Mouse (Mus musculus) cerebellum, adult 2 months (tissue): ENCODE data around the gene Htt.

ENCODE experiments used
- CTCF ChIP-seq: fragments of 200-500 bp; IDR thresholded peaks from 2 replicates; pipeline ENCODE4 v1.5.1; 2011; ENCODE audit warnings: low read depth, mild to moderate bottlenecking, control low read depth, low read length, moderate library complexity, borderline replicate concordance; ENCODE audit not compliant: insufficient read depth
- POLR2A ChIP-seq: fragments of 200-500 bp; IDR thresholded peaks from 2 replicates; pipeline ENCODE4 v1.6.1; 2011; ENCODE audit warnings: low read length, control low read depth, borderline replicate concordance; ENCODE audit not compliant: insufficient read depth

DNA sequence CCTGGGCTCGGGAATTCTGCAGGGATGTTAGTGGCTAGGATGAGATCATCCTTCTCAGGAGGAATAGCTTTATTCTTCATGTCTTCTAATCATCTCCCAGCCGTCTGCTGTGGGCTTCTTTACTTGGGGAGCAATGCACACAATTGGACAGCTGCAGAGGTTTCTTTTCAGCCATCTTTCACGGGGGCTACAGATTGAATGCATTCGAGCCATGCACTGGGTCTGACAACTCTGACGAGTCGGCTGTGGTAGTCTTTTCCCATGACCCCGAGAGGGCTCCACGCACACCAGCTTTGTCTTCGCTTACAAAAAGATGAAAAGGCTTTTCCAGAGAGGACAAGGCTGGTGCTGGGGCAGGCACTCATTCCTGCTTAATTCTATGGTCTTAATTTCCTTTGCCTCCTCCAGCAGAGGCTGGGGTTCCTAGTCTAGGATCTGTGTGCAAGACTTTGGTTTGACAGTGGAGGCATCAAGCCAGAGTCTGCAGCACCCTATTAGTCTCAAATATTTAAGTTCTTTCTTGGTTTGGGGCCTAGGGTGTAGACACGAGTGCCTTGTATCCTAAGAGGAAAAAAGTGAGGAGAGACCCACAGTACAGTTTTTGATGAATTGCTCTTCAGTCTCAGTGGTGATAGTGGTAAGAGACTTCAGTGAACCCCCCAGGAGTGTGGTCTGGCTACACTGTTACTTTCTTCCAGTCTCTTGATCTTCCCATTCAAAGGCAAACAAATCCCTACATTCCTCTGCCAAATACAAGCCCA, 180.3 kb downstream of the Htt start:
- no peak for TF ChIP-seq CTCF
- no peak for TF ChIP-seq POLR2A
